Mouse (Mus musculus): ENCODE data around the gene Tbx6.
"Not testable (repeated sequence)": the region's sequence is repeated elsewhere in the genome, so short reads cannot be mapped to it uniquely, and the experiment has no call there.

- not testable (repeated sequence) for TF ChIP-seq CTCF (IDR thresholded peaks at IDR 0.05; ENCODE audit: control insufficient read depth, insufficient read depth, insufficient replicate concordance, low read depth, low read length); POLR2A (IDR thresholded peaks at IDR 0.05; ENCODE audit: control insufficient read depth, low read depth, low read length)
Observed at GRCm38 (mm10) chr7:126779101-126779500, 2.2 kb upstream of the Tbx6 start.
